Mouse (Mus musculus): ENCODE data around the gene Kcnn4.

Kcnn4 gene

DNA sequence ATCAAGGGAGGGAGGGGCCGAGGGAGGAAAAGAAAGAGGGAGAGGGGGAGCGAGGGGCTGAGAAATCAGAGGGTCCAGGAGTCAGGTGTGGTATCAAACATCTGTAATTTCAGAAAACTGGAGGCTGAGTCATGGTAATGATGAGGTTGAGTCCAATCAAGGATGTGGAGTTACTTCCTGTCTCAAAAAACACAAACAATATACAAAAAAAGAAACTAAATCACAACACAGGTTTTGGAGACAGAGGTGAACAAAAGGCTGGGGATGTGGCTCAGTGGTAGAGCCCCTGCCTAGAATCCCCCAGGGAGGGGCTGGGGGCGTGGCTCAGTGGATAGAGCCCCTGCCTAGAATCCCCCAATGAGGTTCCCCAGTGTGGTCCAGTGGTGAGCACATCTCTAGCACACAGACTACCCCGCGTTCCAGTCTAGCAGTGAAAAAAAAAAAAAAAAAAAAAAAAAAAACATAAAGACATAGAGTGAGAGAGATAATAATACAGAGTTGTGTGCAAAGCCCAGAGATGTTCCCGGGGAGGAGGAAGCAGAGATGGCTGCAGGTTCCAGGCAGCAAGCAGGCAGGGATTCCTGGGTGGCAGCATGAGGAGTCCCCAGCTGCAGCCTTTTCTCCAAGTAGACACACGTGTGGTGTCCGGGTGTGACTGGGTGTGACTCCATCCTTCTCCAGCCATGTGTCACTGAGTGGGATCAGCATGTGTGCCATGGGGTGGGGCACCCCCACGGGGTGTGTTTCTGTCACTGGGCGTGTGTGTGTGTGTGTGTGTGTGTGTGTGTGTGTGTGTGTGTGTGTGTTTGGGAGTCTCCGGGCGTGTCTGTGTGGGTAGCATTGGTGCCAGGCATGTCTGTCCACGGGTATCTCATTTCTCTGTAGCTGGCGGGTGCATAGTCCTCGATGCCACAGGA lies 3.1 kb upstream of the Kcnn4 start:
- no peak for DNase-seq (ENCODE audit: low spot score in 2 of 2)

DNA sequence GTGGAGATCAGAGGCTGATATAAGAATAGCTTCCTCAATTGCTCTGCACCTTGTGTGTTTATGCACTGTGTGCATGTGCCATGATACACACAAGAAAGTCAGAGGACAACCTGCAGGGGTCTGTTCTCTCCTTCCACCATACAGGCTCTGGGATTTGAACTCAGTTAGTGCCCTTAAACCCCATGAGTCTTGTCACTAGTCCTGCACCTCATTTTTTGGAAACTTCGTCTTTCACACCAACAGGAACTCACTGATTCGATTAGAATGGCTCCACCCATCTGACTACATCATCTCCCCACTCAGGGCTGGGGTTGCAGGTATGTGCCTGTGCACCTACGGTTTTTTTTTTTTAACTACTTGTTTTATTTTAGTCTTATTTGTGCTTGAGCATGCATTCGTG lies 1.8 kb upstream of the Kcnn4 start:
- no peak for DNase-seq (ENCODE audit: low spot score in 2 of 2)

DNA sequence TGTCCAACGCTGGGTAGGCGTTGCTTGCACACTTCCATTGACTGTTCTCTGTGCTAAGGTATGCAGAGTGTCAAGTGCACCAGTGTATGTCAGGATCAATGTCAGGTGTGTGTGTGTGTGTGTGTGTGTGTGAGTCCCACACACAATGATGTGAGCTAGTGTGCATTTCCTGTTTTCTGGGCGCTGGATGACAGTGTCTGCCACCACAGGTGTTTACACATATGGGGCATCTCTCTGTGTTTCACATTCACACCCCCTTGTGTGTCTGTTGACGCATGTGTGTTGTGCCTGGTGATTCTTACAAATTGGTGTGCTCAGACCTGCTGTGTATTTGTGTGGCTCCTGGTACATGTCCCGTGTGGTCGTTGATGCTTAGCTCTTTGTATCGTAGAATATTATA lies 1.1 kb upstream of the Kcnn4 start:
- DNase-seq (ENCODE audit: low spot score in 2 of 2): no peak

DNA sequence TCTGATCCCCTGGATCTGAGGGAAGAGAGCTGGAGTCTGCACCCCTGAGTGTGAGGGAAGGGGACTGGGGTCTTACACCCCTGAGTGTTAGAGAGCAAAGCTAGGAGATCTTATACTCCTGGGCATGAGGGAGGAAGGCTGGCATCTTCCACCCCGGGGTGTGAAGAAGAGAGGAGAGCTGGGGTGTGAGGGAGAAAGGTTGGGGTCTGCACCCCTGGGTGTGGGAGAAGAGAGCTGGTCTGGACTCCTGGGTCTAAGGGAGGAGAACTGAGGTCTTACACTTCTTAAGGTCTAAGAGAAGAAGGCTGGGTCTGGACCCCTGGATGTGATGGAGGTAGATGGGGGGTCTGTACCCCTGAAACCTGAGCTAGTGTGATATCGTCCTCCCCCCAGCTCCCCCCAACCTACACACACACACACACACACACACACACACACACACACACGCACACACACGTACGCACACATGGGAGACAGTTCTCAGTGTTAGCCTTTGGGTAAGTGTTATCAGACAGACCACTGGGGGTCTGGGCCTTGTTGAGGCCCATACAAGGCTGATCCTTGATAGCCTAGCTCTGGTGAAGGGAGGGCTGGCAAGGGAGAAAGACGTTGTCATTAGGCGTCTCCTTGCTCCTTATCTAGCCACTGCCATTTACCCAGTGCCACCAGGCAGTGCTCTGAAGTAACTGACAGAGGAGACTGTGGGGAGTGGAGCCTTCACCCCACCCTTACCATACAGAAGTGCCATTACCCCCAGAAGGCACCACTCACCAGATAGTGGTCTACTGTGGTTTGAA lies 1.1 kb downstream of the Kcnn4 start:
- DNase-seq (ENCODE audit: low spot score in 2 of 2): no peak

DNA sequence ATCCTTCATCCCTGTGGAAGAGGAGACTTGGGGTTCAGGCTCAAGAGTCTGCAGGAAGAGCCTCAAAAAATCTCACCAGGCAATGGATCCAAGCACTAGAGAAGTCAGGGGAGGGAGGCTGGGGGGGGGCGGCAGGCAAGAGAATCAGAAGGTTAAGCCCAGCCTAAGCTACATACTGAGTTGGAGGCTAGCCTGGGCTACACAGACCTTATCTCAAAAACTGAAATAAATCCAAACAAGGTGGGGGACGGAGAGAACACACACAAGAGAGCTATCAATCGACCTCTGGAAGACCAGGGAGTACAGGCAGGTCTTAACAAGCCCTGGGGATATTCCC lies 1.7 kb downstream of the Kcnn4 start:
- DNase-seq (ENCODE audit: low spot score in 2 of 2): no peak

DNA sequence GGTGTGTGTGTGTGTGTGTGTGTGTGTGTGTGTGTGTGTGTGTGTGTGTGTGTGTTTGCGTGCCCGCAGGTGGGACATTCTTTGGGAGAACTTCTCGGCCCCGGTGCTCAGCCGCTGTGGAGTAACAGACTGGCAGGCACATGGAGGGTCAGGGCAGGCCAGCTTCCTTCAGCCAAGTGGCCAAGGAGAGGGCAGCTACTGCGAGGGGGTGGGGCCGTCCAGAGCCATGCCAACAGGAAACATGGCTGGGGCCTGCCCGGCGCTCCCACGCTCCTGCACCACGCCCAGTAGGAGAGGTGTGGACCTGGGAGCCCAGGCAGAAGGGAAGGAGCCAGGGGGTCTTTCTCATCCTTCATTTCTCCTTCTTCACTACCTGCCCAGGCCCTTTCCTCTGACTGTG lies 2.2 kb downstream of the Kcnn4 start:
- no peak for DNase-seq (ENCODE audit: low spot score in 2 of 2)

DNA sequence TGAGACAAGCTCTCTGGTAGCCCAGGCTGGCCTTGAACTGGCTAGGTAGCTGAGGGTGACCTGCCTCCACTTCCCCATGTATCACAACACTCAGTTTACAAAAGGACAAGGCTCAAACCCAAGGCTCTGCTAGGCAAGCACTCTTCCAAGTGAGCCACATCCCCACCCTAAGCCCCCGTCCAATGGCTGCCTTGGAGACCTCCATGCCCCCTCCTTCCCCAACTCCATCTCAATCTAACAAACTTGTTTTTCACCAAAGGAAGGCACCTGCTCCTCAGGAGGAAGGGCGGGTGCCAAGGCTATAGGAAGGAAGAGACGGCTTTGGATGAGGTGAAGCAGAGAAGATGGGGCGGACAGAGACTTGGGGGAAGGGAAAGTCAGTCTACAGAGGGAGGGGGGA lies 2.7 kb downstream of the Kcnn4 start:
- no peak for DNase-seq (ENCODE audit: low spot score in 2 of 2)

DNA sequence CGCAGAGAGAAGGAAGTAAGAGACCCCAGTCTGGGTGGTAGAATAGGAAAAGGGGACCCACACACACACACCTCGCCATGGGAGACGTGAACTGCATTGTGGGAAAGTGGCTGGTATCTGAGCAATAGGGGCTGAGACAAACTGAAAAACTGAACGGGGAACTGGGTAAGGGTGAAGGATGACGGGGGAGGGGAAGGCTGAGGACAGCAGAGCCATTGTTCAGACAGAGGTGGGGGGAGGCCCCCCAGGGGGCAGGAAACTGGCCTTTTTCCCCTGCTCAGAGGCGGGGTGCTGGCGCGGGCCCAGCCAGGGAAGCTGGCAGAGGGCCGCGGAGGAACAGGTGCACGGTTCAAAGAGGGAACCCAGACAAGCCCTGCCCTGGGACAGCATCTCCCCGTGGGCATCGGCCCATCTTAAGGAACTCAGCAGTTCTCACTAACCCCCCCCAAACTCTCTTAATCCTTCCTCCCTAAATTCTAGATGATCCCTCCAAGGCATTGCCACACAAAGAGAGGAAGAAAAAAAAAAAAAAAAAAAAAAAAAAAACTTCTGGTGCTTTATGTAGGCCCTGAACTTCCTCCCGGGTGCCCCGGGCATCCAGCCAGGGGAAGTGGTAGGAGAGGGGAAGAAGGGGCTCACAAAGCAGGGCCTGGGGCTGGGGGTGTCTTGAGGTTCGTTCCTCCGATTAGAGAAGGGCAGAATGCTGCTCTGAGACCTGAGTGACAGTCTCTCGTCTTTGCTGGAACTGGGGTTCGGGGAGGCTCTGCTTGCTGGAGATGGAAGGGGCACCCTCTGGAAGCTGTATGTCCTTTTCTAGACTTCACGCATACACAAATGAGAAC lies 3.7 kb downstream of the Kcnn4 start:
- no peak for DNase-seq (ENCODE audit: low spot score in 2 of 2)

DNA sequence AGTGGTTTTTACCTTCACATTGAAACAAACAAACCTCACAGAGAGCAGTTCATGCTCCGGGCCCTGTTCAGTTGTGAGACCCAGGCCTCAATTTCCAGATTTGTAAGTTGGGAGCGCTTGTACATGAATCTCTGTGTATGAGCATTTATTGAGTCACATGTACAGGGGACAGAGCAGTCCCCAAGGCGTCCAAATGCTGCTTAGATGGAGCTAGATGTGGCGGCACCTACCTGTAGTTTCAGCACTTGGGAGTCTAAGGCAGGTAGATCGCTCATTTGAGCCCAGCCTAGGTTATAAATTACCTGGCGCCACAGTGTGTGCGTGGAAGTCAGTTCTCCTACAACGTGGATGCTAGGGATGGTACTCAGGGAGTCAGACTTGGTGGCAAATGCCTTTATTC lies 6.4 kb downstream of the Kcnn4 start:
- no peak for DNase-seq (ENCODE audit: low spot score in 2 of 2)

DNA sequence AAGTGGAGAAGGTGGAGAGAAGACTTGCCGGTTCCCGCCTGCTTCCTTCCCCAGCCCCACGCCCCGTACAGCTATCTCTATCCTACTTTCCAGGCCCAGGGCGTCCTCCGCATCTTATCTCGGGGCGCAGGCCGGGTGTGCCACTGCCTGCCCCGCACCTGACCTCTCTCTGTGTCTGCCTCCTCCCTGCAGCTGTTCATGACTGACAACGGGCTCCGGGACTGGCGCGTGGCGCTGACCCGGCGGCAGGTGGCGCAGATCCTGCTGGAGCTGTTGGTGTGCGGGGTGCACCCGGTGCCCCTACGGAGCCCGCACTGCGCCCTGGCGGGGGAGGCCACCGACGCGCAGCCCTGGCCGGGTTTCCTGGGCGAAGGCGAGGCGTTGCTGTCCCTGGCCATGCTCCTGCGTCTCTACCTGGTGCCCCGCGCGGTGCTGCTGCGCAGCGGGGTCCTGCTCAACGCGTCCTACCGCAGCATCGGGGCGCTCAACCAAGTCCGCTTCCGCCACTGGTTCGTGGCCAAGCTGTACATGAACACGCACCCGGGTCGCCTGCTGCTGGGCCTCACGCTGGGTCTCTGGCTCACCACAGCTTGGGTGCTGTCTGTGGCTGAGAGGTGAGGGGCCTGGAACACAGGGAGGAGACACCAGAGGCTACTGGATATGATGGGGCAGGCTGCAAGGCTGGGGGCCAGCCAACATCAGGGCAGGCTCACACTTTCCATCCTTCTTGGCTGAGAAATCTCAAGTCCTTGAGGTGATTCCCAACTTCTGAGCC lies 7.2 kb downstream of the Kcnn4 start:
- DNase-seq (ENCODE audit: low spot score in 2 of 2): no peak

DNA sequence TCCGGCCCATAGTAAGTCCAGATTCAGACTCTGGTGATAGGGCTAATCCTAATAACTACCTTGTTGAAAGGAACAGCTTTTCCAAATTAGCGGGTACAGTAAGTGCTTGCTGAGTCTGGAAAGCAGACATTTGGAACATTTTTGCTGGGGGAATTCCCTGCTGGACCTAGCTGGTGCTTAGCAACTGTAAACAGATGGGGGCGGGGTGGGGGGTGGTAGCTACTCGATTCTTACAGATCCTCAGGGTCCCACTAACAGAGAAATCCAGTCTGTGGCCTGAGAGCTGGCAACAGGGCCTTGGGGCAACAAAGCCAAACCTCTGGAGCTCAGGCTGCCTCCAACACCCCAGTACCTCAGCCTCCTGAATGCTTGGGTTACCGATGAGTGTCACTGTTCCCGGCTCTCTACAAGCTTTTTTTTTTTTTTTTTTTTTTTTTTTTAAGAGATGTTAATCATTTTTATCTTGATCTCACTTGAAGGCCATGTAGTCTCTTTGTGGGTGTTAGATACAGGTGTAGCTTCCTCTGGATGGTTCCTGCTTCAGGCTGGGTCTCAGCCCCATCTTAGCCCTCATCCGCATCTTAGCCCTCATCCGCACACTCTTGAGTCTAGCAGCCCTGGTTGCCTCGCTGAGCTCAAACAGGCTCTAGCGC lies 8.1 kb downstream of the Kcnn4 start:
- no peak for DNase-seq (ENCODE audit: low spot score in 2 of 2)

DNA sequence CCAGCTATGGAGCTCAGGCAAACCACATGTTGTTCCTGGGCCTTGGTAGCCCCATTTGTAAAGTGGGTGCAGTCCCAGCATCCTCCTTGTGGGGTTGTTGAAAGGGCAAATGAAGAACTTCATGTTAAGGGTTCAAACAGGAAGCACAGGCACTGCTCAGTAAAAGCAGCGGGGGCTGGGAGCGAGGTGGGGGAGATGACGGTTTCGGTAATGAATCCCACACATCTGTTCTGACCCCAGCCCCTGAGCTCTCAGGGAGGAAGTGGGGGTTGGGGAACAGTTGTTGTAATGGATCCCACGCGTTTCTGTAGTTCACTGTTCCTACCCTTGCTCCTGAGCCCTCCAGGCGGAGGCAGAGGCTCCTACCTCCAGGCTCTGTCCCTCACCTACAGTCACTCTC lies 9.9 kb downstream of the Kcnn4 start:
- no peak for DNase-seq (ENCODE audit: low spot score in 2 of 2)

DNA sequence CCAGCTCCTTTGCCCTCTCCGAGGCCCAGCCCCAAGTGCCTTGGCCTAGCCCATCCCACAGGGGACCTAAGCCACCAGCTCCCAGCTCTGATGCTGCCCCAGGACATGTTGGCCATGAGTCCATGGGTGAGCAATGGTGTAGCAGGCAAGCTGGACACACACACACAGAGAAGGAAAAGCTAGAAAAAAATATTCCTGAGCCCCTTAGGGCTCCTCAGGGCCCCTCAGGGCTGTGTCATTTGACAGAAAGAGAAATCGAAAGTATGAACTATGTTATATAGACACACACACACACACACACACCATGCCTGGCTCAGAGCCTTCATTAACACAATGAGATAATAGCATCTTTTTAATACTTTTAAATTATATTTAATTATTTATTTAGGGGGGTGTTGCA lies 10.3 kb downstream of the Kcnn4 start:
- DNase-seq (ENCODE audit: low spot score in 2 of 2): no peak

DNA sequence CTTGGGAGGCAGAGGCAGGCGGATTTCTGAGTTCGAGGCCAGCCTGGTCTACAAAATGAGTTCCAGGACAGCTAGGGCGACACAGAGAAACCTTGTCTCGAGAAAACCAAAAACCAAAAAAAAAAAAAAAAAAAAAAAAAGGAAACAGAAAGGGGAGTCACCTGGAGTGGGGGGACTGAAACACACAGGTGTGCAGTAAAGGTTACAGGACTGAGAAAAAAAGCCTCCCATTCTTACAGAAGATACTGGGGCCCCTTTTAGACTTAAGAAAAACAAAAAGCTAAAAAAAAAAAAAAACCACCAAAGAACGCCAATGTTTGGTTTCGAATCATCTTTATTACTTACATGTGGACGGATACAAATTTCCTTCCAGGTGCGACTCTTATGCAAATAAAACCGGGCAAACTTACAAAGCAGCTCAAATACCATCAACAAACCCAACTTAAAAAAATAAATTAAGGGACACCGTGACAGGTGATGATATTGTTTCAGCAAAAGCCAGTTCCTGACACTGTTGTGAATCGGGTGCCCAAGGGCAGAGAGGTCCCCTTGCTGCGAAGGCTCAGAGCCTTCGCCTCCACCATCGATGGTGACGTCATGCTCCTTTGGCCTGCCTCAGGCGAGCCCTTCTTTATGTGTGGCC lies 12.8 kb downstream of the Kcnn4 start:
- DNase-seq (ENCODE audit: low spot score in 2 of 2): no peak

DNA sequence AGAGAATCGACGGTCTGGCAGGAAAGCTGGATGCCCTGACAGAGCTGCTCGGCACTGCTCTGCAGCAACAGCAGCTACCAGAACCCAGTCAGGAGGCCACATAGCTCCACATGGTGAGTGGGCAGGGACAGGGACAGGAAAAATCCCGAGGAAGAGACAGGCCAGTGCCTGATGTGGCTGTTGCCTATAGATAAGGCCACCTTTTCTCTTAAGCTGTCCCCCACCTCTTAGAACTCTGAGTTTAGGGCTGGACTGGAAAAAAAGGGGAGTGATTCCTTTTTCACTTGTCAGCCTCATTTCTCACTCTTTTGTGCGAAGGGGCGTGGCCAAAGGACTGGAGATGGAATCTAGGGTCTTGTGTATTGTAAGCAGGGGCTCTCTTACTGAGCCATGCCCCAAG lies 14.0 kb downstream of the Kcnn4 start:
- no peak for DNase-seq (ENCODE audit: low spot score in 2 of 2)

DNA sequence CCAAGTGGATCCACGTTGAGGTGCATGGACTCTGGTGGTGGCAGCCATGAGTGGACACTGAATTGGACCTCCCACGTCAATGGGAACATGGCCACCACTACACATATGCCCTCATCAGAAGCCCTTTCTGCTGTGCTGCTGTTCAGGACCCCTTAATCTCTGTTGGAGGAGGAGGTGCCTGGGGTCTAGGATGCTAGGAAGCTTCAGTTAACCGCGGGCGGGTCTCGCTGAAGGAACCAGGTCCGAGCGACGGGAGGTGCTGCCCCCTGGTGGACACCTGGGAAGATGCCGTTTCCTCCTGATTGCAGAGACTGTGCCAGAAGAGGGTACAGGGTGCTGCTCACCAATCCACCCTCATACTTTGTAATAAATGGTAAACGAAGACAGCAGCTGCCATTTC lies 14.8 kb downstream of the Kcnn4 start:
- DNase-seq (ENCODE audit: low spot score in 2 of 2): peak in 1 of 2 experiments; percentile 56

DNA sequence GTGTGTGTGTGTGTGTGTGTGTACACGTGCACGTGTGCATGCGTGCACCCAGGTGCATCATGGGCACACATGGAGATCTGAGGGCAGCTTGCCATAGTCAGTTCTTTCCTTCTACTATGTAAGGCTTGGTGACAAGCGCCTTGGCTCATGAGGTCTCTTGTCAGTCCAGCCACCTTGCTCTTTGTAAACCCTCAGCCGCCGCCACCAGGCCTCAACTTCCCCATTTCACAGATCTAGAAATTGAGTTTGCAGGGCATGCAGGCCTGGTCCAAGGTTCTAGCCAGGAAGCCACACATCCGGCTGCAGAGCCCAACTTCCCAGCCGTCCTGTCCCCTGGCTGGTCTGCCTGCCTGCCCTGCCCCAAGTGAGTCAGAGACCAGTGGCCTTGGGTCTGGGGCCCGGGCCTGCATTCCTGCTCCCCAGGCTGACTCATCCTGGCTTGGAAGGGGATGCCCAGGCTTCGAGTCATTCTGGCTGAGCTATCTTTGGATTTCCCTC lies 17.0 kb downstream of the Kcnn4 start:
- no peak for DNase-seq (ENCODE audit: low spot score in 2 of 2)

DNA sequence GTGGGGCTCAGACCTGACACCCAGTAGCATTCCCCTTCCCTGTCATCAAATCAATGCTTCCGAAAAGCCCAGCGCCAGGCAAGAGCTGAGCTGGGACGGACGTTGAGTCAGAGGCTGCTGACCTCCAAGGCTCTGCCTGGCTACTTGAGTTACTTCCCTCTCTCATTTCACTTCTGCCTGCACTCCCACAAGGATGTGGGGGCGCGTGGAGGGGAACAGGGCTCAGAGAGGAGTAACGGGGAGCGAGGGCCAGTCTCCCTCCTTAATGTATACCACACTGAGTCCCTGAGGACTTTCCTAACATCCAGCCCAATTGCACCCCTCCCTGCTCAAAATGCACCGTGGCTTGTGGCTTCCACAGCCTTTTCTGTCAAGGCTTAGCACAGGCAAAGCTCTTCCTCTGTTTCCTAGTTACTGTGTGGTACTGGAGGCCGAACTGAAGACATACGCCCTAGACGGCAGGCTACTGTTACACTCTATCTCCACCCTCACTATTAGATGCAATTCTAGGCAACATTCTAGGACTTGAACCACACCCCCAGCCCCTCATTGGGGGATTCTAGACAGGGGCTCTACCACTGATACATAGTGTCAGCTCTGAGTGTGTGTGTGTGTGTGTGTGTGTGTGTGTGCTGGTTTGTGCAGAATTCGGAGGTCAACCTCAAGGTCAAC lies 19.6 kb downstream of the Kcnn4 start:
- no peak for DNase-seq (ENCODE audit: low spot score in 2 of 2)

DNA sequence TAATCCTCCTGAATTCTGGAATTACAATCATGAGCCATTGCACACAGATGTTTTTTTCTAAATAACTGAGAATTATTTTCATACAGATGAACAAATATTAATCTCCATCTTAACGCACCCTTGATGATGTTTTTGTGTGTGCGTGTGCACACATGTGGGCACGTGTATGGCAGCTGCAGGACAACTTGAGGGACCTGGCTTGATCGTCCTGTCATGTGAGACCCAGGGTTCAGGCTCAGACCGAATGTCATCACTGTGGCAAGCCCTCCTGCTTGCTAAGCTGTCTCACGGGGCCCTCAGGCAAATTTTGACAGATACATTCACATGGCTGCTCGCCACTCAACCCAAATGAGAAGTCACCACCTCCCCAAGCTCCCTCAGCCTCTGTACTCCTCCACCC lies 20.4 kb downstream of the Kcnn4 start:
- no peak for DNase-seq (ENCODE audit: low spot score in 2 of 2)

DNA sequence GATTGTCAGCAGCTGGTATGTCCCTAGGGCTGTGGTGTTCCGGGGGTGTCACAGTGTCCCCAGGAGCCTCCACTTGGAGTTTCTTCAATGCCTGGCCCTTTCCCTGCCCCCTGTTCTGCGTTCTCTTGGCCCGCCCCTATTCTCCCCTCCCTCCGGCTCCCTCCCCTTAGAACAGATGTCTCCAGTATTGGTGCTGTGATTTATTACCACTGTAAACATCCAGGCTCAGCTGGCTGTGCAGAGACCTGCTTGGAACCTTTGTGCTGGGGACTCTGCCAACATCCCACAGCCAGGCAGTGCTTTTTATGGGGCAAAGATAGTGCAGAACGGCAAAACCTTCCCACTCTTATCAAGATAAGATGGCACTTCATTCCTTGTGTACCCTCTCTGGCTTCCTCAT lies 21.0 kb downstream of the Kcnn4 start:
- DNase-seq (ENCODE audit: low spot score in 2 of 2): no peak

All from right cerebral cortex, postnatal 36 days (tissue).